Mouse (Mus musculus) testis, adult 2 months (tissue): ENCODE data around the gene Cdx2. TPM values are rescaled to one million over a fixed set of nuclear protein-coding genes. Genes with fewer than 3 reads are reported as not detected.

Experiments
- H3K27ac ChIP-seq: fragments of 200-500 bp; 2 replicates; pipeline ENCODE4 v1.5.1; 2012; ENCODE audit warnings: low read depth, low read length; ENCODE audit not compliant: control insufficient read depth, insufficient read depth
- H3K27me3 ChIP-seq: fragments of 200-500 bp; 2 replicates; pipeline ENCODE4 v1.6.1; 2012; ENCODE audit warnings: mild to moderate bottlenecking, low read length, moderate library complexity; ENCODE audit not compliant: control insufficient read depth, insufficient read depth
- H3K36me3 ChIP-seq: fragments of 200-500 bp; 2 replicates; pipeline ENCODE4 v1.6.1; 2012; ENCODE audit warnings: mild to moderate bottlenecking, low read length; ENCODE audit not compliant: control insufficient read depth, insufficient read depth
- H3K4me1 ChIP-seq: fragments of 200-500 bp; 2 replicates; pipeline ENCODE4 v1.6.1; 2012; ENCODE audit warnings: low read length; ENCODE audit not compliant: control insufficient read depth, insufficient read depth
- H3K4me3 ChIP-seq: fragments of 200-500 bp; 2 replicates; pipeline ENCODE4 v1.5.1; 2012; ENCODE audit warnings: low read depth, mild to moderate bottlenecking, low read length, moderate library complexity, mixed read lengths; ENCODE audit not compliant: control insufficient read depth
- CTCF ChIP-seq: fragments of 200-500 bp; IDR thresholded peaks from 2 replicates; pipeline ENCODE4 v1.5.1; 2012; ENCODE audit warnings: low read depth, mild to moderate bottlenecking, inconsistent platforms, low read length, moderate library complexity; ENCODE audit not compliant: control insufficient read depth, insufficient read depth, insufficient replicate concordance
- POLR2A ChIP-seq: fragments of 200-500 bp; IDR thresholded peaks from 2 replicates; pipeline ENCODE4 v1.6.1; 2012; ENCODE audit warnings: low read depth, mild to moderate bottlenecking, inconsistent platforms, low read length, moderate library complexity; ENCODE audit not compliant: control insufficient read depth
- polyA plus RNA-seq: library from polyadenylated mRNA; depleted of rRNA; stranded (reverse); fragments of >200 nt; gene quantifications from 2 replicates; pipeline ENCODE4 v1.2.3, GENCODE M21; 2012

The Cdx2 gene
- polyA plus RNA-seq, 1 experiment = not detected

GRCm38 (mm10) chr5:147305856-147306637 lies 1.0 kb downstream of the Cdx2 start:
- TF ChIP-seq POLR2A = no peak
- TF ChIP-seq CTCF = no peak
- peak overlapping the region; percentile 4 for H3K4me3 ChIP-seq
- H3K27me3 ChIP-seq = peaks cover 3% of the 10 kb centered on the region
- no peaks in the 10 kb centered on the region for H3K36me3 ChIP-seq
- H3K27ac ChIP-seq = no peak overlapping the region
- peaks cover 8% of the 10 kb centered on the region for H3K4me1 ChIP-seq

- Histone ChIP-seq H3K27ac (no peak overlapping the region), H3K27me3 (peaks cover 3% of the 10 kb centered on the region), H3K36me3 (no peaks in the 10 kb centered on the region), H3K4me1 (peaks cover 8% of the 10 kb centered on the region), H3K4me3 (no peak overlapping the region)
- no peak for TF ChIP-seq CTCF
- no peak for TF ChIP-seq POLR2A
Observed at GRCm38 (mm10) chr5:147305166-147305565, 1.9 kb downstream of the Cdx2 start.

GRCm38 (mm10) chr5:147304276-147305155 lies 2.6 kb downstream of the Cdx2 start:
- Histone ChIP-seq H3K4me1 (peaks cover 8% of the 10 kb centered on the region), H3K27ac (no peak overlapping the region), H3K4me3 (no peak overlapping the region), H3K27me3 (peaks cover 3% of the 10 kb centered on the region), H3K36me3 (no peaks in the 10 kb centered on the region)
- TF ChIP-seq POLR2A (no peak), CTCF (no peak)

GRCm38 (mm10) chr5:147302746-147303400 lies 4.2 kb downstream of the Cdx2 start:
- peaks cover 8% of the 10 kb centered on the region for H3K4me1 ChIP-seq
- no peaks in the 10 kb centered on the region for H3K36me3 ChIP-seq
- no peak for TF ChIP-seq POLR2A
- TF ChIP-seq CTCF = no peak
- H3K4me3 ChIP-seq = no peak overlapping the region
- H3K27me3 ChIP-seq = peaks cover 3% of the 10 kb centered on the region
- no peak overlapping the region for H3K27ac ChIP-seq

GRCm38 (mm10) chr5:147302141-147302540 lies 4.9 kb downstream of the Cdx2 start:
- H3K36me3 ChIP-seq = no peaks in the 10 kb centered on the region
- peaks cover 3% of the 10 kb centered on the region for H3K27me3 ChIP-seq
- H3K27ac ChIP-seq = no peak overlapping the region
- no peak for TF ChIP-seq POLR2A
- no peak for TF ChIP-seq CTCF
- H3K4me3 ChIP-seq = no peak overlapping the region
- H3K4me1 ChIP-seq = peaks cover 8% of the 10 kb centered on the region

GRCm38 (mm10) chr5:147301781-147302070 lies 5.3 kb downstream of the Cdx2 start:
- H3K4me1 ChIP-seq = peaks cover 7% of the 10 kb centered on the region
- H3K27ac ChIP-seq = no peak overlapping the region
- H3K4me3 ChIP-seq = no peak overlapping the region
- no peaks in the 10 kb centered on the region for H3K36me3 ChIP-seq
- no peak for TF ChIP-seq POLR2A
- TF ChIP-seq CTCF = no peak
- H3K27me3 ChIP-seq = peaks cover 3% of the 10 kb centered on the region
